Mouse (Mus musculus): ENCODE results near the gene Cklf.

GRCm38 (mm10) chr8:104227048-104227447 is 23.6 kb upstream of the Cklf start:
- TF ChIP-seq POLR2A (IDR thresholded peaks at IDR 0.05; ENCODE audit: borderline replicate concordance, low read depth, low read length) (no peak), CTCF (IDR thresholded peaks at IDR 0.05; ENCODE audit: low read depth, low read length) (no peak)

Measured in bone marrow macrophage, adult 2 months (primary cell).